Mouse (Mus musculus): ENCODE measurements around the gene Pcyt1a.

DNA sequence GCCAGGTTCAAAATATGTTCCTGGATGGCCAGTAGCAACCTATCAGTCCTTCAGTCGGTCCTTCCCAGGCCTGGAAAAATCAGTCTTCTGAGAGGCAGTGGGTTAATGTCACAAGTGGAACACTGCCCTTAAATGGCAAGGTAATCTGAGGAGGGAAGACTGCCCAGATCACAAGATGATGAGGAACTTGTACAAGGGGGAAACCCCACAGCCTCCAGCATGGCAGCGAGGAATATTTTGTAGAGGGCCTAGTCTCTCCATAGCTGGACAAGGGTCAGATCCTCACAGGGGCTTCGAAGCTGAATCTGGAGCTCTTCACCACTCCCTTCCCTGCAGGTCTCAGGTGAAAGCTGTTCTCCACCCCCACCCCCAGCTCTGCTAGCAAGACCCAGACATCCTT lies 27.9 kb upstream of the Pcyt1a start:
- no peak for TF ChIP-seq CTCF (IDR thresholded peaks at IDR 0.05; ENCODE audit: extremely low read depth, insufficient read length, insufficient replicate concordance, low read depth, low read length)
- no peak for TF ChIP-seq POLR2A (IDR thresholded peaks at IDR 0.05; ENCODE audit: low read depth, low read length)

Data from small intestine, adult 2 months (tissue).